Mouse (Mus musculus): ENCODE measurements around the gene Tctex1d2. TPM values are rescaled to one million over a fixed set of nuclear protein-coding genes. Genes with fewer than 3 reads are reported as not detected.

Gene Tctex1d2
- total RNA-seq (2015) = 41.0 and 43.7 TPM in 2 replicates
- total RNA-seq (2017) = 37.6 and 41.4 TPM in 2 replicates

DNA sequence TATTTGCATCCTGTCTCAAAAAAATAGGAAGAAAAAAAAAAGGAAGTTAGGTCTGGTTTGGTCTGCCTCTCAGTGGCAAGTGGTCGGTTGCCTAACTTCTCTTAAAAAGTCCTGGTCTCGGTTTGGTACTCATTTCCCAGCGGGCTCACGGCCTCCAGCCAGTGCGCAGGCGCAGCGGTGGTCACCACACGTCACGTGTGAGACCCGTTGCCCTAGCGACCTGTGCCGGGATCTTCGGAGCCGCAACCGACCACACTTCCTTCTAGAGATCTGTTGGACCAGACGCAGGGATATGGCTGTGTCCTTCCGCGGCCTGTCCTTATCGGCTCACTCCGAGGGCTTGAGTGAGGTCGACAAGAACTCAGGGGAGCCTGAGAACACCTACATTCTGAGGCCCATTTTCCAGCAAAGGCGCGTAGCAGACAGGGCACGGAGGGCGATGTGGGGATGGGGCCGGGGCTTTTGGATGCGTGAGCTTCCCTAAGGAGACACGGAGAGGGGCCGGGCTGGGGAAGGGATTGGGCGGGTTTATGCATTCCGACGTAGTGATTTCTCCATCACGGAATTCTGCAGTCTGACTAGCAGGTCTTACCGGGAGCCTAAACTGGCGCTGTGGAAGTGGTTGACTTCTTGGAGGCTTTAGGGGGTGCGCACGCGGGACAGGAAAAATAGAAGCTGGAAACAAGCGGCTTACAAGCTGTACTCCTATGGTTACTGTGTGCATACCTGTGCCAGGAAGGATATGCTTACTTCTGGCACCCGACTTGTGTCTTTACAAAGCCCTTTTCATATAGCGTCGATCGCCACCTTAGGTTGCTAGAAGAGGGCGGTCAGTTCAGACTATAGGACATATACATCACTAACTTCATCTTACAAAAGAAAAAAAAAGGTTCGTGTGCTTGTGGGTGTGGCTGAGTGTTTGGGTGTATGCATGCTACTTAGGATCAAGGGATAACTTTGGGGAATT lies at the start of gene Tctex1d2:
TSS of gene Tctex1d2 (plus strand) at position 186 of the 967 bp plus-strand sequence.
- ATAC-seq (replicated peaks; ENCODE audit: poor library complexity) = peak; percentile 97

- peak; percentile 61 for ATAC-seq (replicated peaks; ENCODE audit: poor library complexity)
These were observed 48.2 kb upstream of the Tctex1d2 start for GRCm38 (mm10) chr16:32371351-32371750.

- no peak for ATAC-seq (replicated peaks; ENCODE audit: poor library complexity)
These were observed 39.9 kb upstream of the Tctex1d2 start for GRCm38 (mm10) chr16:32379575-32379974.

GRCm38 (mm10) chr16:32382901-32383300 lies 36.6 kb upstream of the Tctex1d2 start:
- ATAC-seq (replicated peaks; ENCODE audit: poor library complexity) = no peak

DNA sequence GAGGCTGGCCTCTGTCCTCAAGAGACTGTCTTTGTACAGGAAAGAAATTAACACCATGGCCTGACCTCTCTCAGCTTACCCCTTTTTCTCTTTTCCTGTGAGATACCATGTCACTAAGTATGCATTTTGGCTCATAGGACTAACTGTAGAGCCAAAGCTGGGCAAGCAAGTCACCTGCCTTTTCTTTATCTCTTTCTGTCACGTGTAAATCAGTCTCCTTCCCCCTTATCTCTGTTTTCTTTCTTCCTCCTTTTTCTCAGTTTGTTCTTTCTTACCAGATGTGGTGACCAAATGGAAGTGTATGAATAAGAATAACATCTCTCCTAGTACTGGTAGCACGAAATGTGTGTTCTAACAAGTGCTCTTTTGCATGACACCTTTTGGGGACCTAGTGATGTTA lies 34.6 kb upstream of the Tctex1d2 start:
- ATAC-seq (replicated peaks; ENCODE audit: poor library complexity) = no peak

DNA sequence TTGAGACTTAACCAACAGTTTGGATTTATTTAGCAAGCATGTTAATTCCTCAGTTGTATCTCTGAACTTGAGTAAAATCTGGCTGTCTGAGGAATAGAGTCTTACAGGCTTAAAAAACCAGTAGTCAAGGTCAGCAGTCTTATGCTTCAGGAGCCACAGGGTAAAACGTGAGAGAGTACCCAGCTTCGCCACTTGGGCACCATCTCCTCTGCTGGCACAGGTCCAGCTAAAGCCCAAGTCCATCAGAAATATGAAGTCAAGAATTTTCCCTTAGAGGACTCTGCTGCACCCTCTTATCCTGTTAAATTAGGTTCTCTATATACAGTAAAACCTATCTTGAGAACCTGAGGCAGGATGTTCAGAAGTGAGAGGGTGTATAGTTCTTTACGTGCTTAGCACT lies 32.7 kb upstream of the Tctex1d2 start:
- no peak for ATAC-seq (replicated peaks; ENCODE audit: poor library complexity)

- peak; percentile 61 for ATAC-seq (replicated peaks; ENCODE audit: poor library complexity)
These were observed 30.5 kb upstream of the Tctex1d2 start for GRCm38 (mm10) chr16:32389049-32389448.

- ATAC-seq (replicated peaks; ENCODE audit: poor library complexity) = no peak
These were observed 29.7 kb upstream of the Tctex1d2 start for GRCm38 (mm10) chr16:32389841-32390240.

GRCm38 (mm10) chr16:32390882-32391281 lies 28.6 kb upstream of the Tctex1d2 start:
- 0 out of 2 replicates have a peak, but pooled peaks have one; percentile 38 for ATAC-seq (replicated peaks; ENCODE audit: poor library complexity)

- ATAC-seq (replicated peaks; ENCODE audit: poor library complexity) = peak; percentile 70
These were observed 23.6 kb upstream of the Tctex1d2 start for GRCm38 (mm10) chr16:32395679-32396540.

DNA sequence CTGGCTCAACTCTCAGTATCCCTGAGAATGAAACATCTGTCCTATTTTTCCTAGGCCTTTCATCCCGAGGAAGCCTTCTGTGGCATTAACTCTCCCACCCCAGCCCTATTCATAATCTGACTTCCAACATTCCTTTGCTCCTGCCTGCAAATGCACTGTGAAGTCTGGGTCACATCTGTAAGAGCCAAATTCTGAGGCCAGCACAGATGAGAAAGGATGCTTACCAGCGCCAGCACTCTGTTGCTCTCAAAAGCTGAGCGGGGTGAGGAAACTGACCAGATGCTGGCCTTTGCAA lies 23.0 kb upstream of the Tctex1d2 start:
- no peak for ATAC-seq (replicated peaks; ENCODE audit: poor library complexity)

GRCm38 (mm10) chr16:32398206-32398605 lies 21.3 kb upstream of the Tctex1d2 start:
- ATAC-seq (replicated peaks; ENCODE audit: poor library complexity) = no peak

DNA sequence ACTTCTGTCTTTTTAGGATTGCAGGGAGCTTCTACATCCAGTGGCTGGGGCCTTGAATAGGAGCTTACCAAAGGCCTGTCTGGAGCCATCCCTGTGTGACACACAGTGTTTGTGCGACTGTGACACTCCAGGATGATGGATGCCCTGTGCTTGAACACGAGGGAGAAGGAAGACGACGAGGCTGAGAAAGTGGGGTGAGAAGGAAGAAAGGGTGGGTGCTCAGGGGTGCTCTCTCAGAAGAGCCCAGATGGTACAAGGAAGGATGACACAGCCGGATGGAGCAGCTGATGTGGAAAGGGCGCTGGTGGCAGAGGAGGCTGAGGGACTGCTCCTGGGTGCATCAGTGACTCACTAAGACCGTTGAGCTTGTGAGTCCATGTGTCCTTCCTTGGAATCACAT lies 19.2 kb upstream of the Tctex1d2 start, which contains the start of gene Tm4sf19:
TSS of gene Tm4sf19 (plus strand) at position 240 of the 400 bp plus-strand sequence.
- ATAC-seq (replicated peaks; ENCODE audit: poor library complexity) = no peak

DNA sequence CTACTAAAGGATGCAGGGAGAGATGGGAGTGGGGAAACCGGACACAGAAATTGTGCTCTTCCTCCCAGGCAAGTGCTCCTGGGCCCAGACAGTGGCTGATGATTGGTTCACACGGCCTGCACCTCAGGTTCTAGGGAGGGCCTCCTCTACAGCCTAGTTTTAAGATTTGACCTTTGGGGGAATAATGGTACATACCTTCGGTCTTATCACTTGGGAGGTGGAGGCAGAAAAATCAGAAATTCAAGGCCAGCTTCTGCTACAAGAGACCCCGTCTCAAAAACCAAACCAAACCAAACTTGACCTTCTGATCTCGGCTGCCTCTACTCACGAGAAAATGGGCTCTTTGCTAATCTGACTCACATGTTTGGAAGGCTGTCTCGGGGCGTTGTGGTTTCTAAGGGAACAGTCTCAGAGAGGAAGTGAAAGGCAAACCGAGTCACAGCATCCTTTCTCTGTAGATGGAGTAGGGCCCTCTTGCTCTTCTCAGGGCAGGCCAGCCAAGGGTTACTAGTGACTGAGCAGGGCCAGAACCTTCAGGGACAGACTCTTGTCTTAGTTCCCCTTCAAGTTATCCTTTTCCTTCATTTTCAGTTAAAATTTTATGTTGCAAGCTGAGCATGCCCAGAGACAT lies 18.1 kb upstream of the Tctex1d2 start:
- peak; percentile 71 for ATAC-seq (replicated peaks; ENCODE audit: poor library complexity)

GRCm38 (mm10) chr16:32402818-32403217 lies 16.7 kb upstream of the Tctex1d2 start:
- ATAC-seq (replicated peaks; ENCODE audit: poor library complexity) = no peak

DNA sequence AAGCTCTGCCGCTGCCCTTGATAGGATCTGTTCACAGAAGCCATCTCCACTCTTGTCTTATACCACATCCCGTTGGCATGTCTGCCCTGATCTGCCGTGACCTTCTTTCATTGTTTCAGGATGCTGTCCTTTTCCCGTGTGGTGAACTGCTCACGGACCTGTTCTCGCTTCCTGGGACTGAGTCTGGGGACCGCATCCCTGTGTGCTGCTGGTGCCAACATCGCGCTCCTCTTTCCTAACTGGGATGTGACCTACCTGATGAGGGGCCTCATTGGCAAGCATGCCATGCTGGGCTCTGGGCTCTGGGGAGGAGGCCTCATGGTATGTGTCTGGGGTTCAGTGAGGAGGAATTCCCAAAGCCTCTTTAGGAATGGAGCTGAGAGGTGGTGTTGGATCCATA lies 13.8 kb upstream of the Tctex1d2 start:
- ATAC-seq (replicated peaks; ENCODE audit: poor library complexity) = no peak

GRCm38 (mm10) chr16:32406671-32407070 lies 12.8 kb upstream of the Tctex1d2 start:
- no peak for ATAC-seq (replicated peaks; ENCODE audit: poor library complexity)

- peak; percentile 65 for ATAC-seq (replicated peaks; ENCODE audit: poor library complexity)
These were observed 11.8 kb upstream of the Tctex1d2 start for GRCm38 (mm10) chr16:32407730-32408129.

DNA sequence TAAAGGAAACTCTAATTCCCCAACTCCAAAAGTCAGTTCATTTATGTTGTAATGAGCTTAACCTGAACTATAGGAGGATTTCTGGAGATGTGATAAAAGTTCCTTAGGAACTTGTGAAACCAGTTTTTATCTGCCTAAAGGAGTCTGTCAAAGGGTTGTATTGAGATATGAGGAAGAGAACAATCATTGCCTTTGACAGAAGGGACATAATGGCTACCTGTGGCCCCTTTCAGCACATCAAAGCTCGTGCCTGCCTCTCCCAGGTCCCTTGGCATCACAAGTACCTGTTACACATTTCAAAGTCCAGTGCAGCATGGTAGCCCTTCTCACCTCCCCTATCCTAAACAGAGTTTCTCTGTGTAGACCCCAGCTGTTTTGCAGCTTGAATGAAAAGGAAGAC lies 2.0 kb upstream of the Tctex1d2 start:
- no peak for ATAC-seq (replicated peaks; ENCODE audit: poor library complexity)

DNA sequence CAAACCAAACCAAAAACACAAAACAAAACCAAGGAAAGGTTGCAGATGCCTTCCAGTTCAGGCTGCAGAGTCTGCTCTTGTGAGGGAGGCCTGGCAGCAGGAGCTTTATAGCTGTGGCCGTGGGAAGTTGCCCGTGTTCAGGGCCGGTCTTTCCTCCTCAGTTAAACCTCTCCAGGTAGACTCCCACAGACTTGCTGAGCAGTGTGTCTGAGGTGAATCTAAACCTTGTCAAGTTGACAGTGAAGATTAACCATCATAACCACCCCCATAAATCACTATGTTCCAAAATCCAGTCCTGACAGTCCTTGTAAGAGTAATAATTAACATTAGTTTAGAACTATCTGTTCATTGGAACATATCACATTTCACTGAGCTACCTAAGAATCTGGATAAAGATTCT lies 8.0 kb downstream of the Tctex1d2 start:
- no peak for ATAC-seq (replicated peaks; ENCODE audit: poor library complexity)

DNA sequence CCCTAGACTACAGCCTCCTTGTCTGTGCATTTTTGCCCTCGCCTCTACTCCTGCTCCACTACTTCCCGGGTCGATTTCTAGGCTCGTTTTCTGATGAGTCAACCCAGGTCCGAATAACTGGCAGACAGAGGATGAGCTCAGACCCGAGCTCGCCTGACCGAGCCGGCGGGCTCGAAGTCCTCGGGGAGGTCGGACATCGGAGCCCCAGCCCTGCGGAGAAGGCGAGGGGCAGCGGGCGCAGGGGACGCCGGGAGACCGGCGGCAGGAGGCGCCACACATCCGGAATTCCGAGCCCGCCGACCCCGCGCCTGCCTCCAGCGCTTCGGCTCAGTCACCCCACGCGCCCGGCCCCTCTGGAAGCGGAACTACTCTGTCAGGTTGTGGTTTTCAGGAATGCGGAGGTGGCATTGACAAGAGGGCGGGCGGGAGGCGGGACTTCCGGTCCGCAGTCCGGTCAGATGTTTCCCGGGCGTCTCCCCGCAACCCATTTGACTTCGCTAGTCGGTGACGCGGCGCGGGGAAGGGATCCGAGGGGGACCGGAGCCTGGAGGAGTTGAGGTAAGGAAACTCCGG lies 11.1 kb downstream of the Tctex1d2 start, which contains the start of gene Pcyt1a:
TSS of gene Pcyt1a (plus strand) at position 448 of the 573 bp plus-strand sequence.
- ATAC-seq (replicated peaks; ENCODE audit: poor library complexity) = peak; percentile 86
